Mouse (Mus musculus): ENCODE data around the gene Mcm8.

Mcm8 gene

GRCm38 (mm10) chr2:132815608-132816314, at the start of gene Mcm8, which contains the start of gene Trmt6:
TSS of gene Mcm8 (plus strand) at chr2:132816141.
TSS of gene Trmt6 (minus strand) at chr2:132816055.
- peak; percentile 94 for DNase-seq

DNA sequence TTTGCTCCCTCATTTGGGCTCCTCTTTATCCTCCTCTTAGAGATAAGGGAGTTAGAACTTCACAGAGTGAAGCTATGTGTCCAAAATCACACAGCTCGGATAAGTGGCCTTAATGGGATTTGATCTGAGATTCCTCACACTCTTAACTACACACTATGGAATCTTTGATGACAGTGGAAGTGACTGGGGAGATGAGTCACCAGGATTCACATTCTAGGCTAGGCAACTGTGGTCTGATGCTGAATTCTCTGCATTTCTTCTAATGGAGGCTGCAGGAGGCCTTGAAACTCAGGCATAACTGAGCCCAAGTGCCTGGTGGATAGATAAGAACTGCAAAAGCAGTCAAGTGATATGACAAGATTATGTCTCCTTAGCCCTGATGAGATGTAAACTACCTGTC, 45.1 kb upstream of the Mcm8 start:
- DNase-seq, result no peak

DNA sequence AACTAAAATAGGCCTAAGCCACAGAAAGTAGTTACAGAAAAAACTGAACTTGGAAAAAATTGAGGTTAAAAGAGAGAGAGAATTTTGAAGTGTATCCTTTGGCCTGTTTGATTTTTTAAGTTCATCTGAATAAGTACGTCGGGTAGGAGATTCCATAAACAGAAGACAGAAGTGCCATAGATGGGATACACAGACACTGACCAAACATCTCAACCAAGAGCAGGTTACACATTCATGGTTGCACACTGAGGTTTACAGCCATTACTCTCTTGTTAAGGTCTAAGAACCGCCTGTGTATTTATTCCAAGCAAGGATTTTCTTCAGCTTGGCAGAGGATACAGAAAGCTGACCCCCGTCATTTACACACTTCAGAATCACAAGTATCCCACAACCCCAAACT, 35.0 kb upstream of the Mcm8 start, which contains the start of gene Chgb:
TSS of gene Chgb (plus strand) at position 301 of the 400 bp plus-strand sequence.
- DNase-seq, result no peak

DNA sequence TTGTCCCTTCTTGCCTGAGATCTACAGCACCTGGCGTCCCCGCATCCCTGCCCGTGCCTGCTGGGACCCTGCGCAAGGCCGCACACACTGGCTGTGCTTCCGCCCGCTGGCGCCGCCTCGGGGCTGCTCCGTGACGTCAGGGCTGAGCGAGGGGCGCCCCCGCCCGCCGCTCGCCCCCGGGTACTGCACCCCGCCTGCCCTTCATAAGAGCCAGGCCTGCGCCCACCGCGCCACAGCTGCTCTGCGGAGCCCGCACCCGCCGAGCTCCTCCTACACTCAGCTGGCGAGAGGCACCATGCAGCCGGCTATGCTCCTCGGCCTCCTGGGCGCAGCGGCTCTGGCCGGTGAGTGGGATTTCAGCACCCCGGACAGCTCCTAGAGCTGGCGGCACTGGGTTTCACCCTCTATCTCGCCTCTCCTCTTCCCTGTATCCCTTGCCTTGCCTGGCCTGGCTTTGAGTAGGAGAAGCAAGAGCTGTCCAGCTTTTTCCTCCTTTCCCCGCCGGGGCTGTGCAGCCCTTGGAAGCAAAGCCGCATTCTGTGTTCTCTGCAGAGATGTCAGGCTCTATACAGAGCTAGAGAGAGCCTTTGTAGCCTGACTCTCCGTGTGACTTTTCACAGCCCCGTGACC, 34.4 kb upstream of the Mcm8 start:
- DNase-seq, result peak; percentile 82

DNA sequence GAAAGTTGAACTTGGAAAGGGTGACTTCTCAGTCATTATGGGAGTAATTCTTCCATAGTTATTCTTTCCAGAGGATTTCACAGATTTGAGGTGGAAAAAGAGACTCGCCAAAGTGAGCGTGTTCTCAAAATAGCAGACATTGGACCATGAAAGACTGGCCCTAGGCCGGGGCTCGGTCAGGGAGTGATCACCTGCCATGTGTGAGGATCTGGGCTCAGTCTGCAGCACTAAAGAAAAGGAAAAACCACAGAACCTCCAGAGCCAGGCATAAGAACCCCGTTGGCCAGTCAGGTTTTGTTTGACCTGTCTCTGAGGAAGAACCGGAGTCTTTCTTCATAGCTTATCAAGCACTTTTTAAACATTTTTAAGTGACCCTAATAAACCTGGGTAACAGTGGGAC, 31.9 kb upstream of the Mcm8 start:
- DNase-seq, result no peak

GRCm38 (mm10) chr2:132793441-132794203, 22.3 kb upstream of the Mcm8 start:
- DNase-seq, result no peak

GRCm38 (mm10) chr2:132794204-132794586, 21.7 kb upstream of the Mcm8 start:
- no peak for DNase-seq

DNA sequence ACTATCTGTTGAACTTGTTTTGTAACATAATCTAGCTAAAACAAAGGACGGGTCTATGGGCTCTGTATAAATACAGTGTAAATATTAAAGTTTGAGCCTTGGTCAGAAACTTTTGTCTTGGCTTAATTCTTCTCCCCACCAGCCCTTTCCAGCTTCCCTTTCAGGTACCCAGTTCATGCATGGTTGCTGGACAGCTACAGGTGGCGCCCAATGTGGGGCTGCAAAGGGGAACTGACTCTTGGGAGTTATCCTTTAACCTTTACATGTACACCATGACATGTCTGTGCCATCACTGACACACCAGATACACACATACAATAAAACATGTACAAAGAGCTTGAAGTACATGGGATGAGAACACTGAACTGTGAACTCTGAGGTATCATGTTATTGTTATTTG, 13.0 kb upstream of the Mcm8 start:
- DNase-seq, result no peak

GRCm38 (mm10) chr2:132841071-132841470, 25.1 kb downstream of the Mcm8 start:
- DNase-seq, result no peak

- peak; percentile 93 for DNase-seq
These were observed 30.7 kb downstream of the Mcm8 start, which contains the start of gene Crls1 for GRCm38 (mm10) chr2:132846407-132847358. TSS of gene Crls1 (plus strand) at chr2:132846666.

DNA sequence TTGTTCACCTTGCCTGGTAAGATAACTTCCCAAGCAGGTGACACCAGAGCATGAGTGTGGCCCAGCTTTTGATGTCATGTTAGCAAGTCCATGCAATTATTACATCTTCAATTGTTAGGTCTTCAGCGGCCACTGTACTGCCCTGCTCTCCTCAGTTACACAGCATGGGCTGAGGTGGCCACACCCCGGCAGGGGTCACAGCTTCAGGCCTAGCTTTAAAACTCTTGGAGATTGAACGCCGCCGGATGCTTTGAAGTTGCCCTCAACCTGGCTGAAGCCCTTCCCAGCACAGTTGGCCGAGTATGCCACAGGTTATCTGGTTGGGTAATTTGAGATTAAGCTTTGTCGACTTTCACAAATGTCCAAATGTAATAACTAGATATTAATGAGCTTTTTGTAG, 31.6 kb downstream of the Mcm8 start:
- DNase-seq, result no peak

DNA sequence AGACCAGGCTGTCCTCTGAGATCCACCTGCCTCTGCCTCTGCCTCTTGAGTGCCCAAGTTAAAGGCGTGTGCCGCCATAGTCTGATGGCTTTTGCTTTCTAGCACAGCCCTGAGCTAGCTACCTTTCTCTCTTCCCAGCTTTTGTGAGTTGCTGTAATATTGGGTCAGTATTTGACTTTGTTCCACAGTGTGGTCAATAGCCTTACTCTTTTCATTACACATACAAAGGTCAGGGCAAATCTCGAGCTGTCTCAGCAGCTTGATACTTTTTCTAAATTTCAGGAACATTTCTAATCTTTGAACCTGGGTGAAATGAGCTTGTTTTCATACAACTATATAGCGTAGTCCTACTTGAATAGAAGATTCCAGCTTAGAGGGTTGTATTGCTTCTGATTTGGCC, 32.4 kb downstream of the Mcm8 start:
- no peak for DNase-seq

- DNase-seq, result peak; percentile 40
These were observed 33.2 kb downstream of the Mcm8 start for GRCm38 (mm10) chr2:132849141-132849540.

DNA sequence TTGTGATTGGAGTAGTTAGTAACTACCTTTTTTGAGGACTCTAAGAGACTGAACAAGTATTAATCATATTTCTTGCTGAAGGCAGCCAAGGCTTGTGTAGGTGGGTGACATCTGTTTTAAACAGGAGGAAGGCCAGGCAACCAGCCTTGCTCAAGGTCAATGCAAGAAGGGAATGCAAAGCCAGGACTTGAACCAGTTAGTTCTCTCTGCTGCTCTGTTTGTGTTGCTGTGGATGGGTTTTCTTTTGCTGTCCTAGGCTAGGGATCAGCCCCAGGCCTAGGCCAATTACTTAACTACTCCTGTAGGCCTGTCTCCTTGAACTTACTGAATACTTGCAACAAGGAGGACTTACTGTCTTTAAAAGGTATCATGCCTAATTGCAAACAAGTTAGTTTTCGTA, 37.1 kb downstream of the Mcm8 start:
- no peak for DNase-seq

DNA sequence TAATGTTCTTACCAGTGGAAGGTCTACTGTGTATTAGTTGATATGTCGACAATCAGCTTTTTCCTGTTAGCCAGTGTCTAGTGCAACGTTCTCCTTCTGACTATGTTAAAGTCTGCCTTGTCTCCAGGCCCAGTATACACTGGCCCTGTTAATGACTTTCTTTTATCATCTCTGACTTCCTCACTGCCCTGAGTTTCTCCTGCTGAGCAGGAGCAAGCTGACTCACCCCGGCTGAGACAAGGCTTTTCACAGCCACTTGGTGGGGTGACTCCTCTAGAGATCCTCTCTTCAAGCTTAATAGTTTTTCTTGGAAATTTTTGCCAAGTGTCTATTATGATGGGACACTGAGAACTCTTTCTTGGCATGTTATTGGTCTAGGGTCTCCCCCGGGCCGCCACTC, 40.4 kb downstream of the Mcm8 start:
- DNase-seq, result no peak

GRCm38 (mm10) chr2:132860435-132860834, 44.5 kb downstream of the Mcm8 start:
- no peak for DNase-seq

GRCm38 (mm10) chr2:132861456-132861855, 45.5 kb downstream of the Mcm8 start:
- DNase-seq, result peak; percentile 30

- no peak for DNase-seq
These were observed 47.4 kb downstream of the Mcm8 start for GRCm38 (mm10) chr2:132863325-132863724.

DNA sequence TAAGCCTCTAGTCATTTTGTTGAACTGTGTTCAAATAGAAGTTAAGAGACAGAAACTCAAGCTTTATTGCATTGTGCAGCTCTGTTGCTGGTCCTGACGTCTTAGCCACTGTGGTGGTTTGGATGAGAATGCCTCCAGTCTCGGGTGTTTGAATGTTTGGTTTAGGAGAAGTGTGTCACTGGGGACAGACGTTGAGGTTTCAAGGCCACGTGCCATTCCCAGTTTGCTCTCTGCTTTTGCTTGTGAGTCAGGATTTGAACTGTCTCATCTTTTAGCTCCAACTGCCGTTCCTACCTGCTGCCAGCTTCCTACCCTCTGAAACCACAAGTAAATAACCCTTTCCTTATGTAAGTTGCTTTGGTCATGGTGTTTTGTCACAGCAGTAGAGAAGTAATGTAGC, 51.6 kb downstream of the Mcm8 start:
- DNase-seq, result no peak

DNA sequence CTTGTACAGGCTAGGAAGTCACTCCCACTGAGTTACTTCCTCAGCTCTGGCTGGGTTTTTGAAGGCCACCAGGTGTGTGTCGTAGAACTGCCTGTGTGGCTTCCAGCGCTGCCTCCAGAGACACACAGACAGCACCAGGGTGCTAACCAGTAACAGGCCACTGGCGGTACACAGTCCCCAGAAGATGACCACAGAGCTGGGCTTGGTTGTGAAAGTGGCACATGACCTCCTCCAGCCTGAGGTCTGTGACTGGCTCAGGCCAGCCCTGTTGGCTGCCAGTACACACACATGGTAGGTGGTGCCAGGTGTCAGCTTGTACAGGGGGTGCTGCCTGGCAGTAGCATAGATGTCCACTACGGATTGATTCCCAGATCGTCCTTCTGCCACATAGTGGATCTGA, 53.7 kb downstream of the Mcm8 start:
- DNase-seq, result no peak

DNA sequence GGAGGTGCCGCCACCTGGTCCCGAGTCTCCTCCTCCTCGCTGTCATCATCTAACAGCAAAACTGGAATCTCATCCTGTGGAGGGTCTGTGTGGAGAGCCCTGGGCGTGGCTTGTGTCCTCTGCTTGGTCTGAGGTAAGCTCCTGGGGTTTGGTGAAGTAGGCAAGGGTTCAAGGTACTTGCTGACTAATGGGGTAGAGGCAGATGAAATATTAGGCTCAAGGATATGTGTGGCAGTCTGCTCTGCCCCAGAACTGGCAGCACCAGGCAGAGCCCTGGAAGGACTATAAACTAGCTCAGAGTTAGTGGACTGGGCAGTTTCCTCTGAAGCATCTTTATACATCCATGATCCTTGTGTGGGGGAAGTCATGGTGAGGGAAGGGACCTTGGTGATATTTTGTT, 54.3 kb downstream of the Mcm8 start:
- no peak for DNase-seq

GRCm38 (mm10) chr2:132871663-132872062, 55.7 kb downstream of the Mcm8 start:
- no peak for DNase-seq
